Mouse (Mus musculus) kidney, embryonic 16.5 days (tissue): ENCODE measurements around the gene Metrnl. TPM values are rescaled to one million over a fixed set of nuclear protein-coding genes. Genes with fewer than 3 reads are reported as not detected.

Source experiments
- ATAC-seq: fragments of 200-750 bp; cut with Nextera tagmentation; 2 replicates; pipeline ENCODE4 v1.8.0; 2017; ENCODE audit warnings: moderate TSS enrichment; ENCODE audit not compliant: low FRiP score, low TSS enrichment
- H3K27ac ChIP-seq: fragments of 300-500 bp; sonication (generic); 2 replicates; pipeline ENCODE4 v1.5.1; 2014; ENCODE audit warnings: low read length
- H3K27me3 ChIP-seq: fragments of 300-500 bp; sonication (generic); 2 replicates; pipeline ENCODE4 v1.6.1; 2014; ENCODE audit warnings: low read length, control low read depth, mixed read lengths; ENCODE audit not compliant: insufficient read depth
- H3K36me3 ChIP-seq: fragments of 300-500 bp; sonication (generic); 2 replicates; pipeline ENCODE4 v1.6.1; 2014; ENCODE audit warnings: low read length, control low read depth, mixed read lengths; ENCODE audit not compliant: insufficient read depth
- H3K4me1 ChIP-seq: fragments of 300-500 bp; sonication (generic); 2 replicates; pipeline ENCODE4 v1.6.1; 2014; ENCODE audit warnings: low read length, control low read depth, mixed read lengths; ENCODE audit not compliant: insufficient read depth
- H3K4me2 ChIP-seq: fragments of 300-500 bp; sonication (generic); replicated peaks from 2 replicates; pipeline ENCODE4 v1.6.1; 2014; ENCODE audit warnings: low read depth, low read length
- H3K4me3 ChIP-seq: fragments of 300-500 bp; sonication (generic); 2 replicates; pipeline ENCODE4 v1.5.1; 2014; ENCODE audit warnings: mild to moderate bottlenecking, low read length
- H3K9ac ChIP-seq: fragments of 300-500 bp; sonication (generic); replicated peaks from 2 replicates; pipeline ENCODE4 v1.6.1; 2014; ENCODE audit warnings: low read length
- H3K9me3 ChIP-seq: fragments of 300-500 bp; sonication (generic); 2 replicates; pipeline ENCODE4 v1.6.1; 2016; ENCODE audit warnings: low read length, control low read depth
- WGBS: fragments of 180-500 bp; shearing (Covaris S2); extraction: QIAGEN DNeasy Blood & Tissue Kit; methylation state at CpG from one replicate; pipeline ENCODE4 v1.1.7; 2014; 5-methylcytosine and 5-hydroxymethylcytosine counted together
- polyA plus RNA-seq: library from polyadenylated mRNA; unstranded; fragments of >200 nt; fragmentation: Nextera tagmentation; extraction: Ambion mirVana; gene quantifications from 2 replicates; pipeline ENCODE4 v1.2.1, GENCODE M21; 2015

Gene Metrnl
- polyA plus RNA-seq, 1 experiment from 2014 or later = 31.3 TPM

- no peak for ATAC-seq
- Histone ChIP-seq H3K27ac (no peak overlapping the region), H3K27me3 (no peaks in the 10 kb centered on the region)
Measured at GRCm38 (mm10) chr11:121743915-121744628, 42.7 kb downstream of the Metrnl start.

GRCm38 (mm10) chr11:121746941-121747494 lies 45.7 kb downstream of the Metrnl start:
- Histone ChIP-seq H3K9me3 (no peaks in the 10 kb centered on the region), H3K27ac (no peak overlapping the region), H3K4me1 (no peaks in the 10 kb centered on the region), H3K4me2 (no peak overlapping the region), H3K36me3 (no peaks in the 10 kb centered on the region), H3K4me3 (no peak overlapping the region), H3K9ac (no peak overlapping the region), H3K27me3 (no peaks in the 10 kb centered on the region)
- WGBS = 71% methylated on average over 12 of the region's 12 CpGs
- ATAC-seq = no peak

More at GRCm38 (mm10) chr11:121743915-121744628, 42.7 kb downstream of the Metrnl start:
- H3K36me3 ChIP-seq = no peaks in the 10 kb centered on the region
- H3K4me3 ChIP-seq = no peak overlapping the region
- H3K4me1 ChIP-seq = no peaks in the 10 kb centered on the region
- no peak overlapping the region for H3K9ac ChIP-seq
- no peak overlapping the region for H3K4me2 ChIP-seq
- H3K9me3 ChIP-seq = no peaks in the 10 kb centered on the region

GRCm38 (mm10) chr11:121748003-121748684 lies 46.8 kb downstream of the Metrnl start:
- 89% methylated on average over 5 of the region's 5 CpGs for WGBS
- Histone ChIP-seq H3K27ac (no peak overlapping the region), H3K4me2 (no peak overlapping the region), H3K4me3 (no peak overlapping the region), H3K36me3 (no peaks in the 10 kb centered on the region), H3K4me1 (no peaks in the 10 kb centered on the region), H3K9ac (no peak overlapping the region), H3K9me3 (no peaks in the 10 kb centered on the region), H3K27me3 (no peaks in the 10 kb centered on the region)
- no peak for ATAC-seq

Other genes starting within 250 kb of the Metrnl start
- 40.6 and 40.8 TPM in 2 replicates for gene Tbcd, start 249.6 kb upstream of the Metrnl start, polyA plus RNA-seq
- 0.77 and 0.90 TPM in 2 replicates for gene Zfp750, start 182.2 kb upstream of the Metrnl start, polyA plus RNA-seq
- gene B3gntl1, start 28.4 kb upstream of the Metrnl start, polyA plus RNA-seq = 8.7 and 8.8 TPM in 2 replicates
- not detected in 2 replicates for gene Ptchd3, start 128.7 kb downstream of the Metrnl start, polyA plus RNA-seq